Mouse (Mus musculus): ENCODE results near the gene N4bp3. TPM values are rescaled to one million over a fixed set of nuclear protein-coding genes. Genes with fewer than 3 reads are reported as not detected.
A peak's percentile ranks its signal among the peaks of the same experiment; 100 is the strongest.

The N4bp3 gene
- polyA plus RNA-seq, 1 experiment, result 19.9 TPM

DNA sequence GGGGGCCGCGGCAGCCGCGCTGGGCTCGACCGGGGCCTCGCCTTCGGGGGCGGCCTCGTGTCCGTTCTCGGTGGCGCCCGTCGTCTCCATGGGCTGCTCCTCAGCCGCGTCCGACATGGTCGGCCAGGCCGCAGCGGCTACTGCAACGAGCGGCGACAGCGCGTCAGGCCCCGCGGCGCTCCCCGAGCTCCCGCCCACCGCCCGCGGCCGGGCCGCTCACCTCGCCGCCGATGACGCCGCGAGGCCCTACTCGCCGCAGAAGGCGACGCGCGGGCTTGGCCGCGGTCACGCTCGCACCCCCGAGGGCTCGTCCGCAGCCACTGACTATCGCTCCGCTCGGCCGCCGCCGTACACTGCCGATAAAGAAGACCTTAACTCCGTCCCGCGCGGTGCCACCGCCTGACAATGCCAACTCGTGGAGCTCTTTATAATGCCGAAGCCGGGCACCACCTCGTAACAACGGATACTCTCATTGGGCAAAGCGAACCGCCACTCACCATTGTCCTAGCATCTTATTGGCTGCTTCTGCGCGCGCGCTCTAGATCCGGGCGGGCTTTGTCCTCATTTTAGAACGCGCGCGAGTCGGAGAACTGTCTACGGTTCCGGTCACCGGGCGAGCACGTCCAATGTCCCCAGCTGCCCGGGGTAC, 44.1 kb downstream of the N4bp3 start, which contains the start of gene Hnrnpab:
TSS of gene Hnrnpab (minus strand) at position 401 of the 649 bp plus-strand sequence.
- Histone ChIP-seq H3K4me3 (ENCODE audit: low read depth, low read length) (peak within 1 kb of the TSS; percentile 80), H3K4me1 (ENCODE audit: control insufficient read depth, insufficient read depth, low read length) (no peaks in the 10 kb centered on the region), H3K9ac (ENCODE audit: low read depth, poor library complexity, severe bottlenecking) (peak within 1 kb of the TSS; percentile 92), H3K36me3 (ENCODE audit: control insufficient read depth, insufficient read depth, low read length, poor library complexity, severe bottlenecking) (peaks cover 42% of the 10 kb centered on the region), H3K27ac (ENCODE audit: insufficient read depth, low read length) (peak within 1 kb of the TSS; percentile 74), H3K9me3 (replicated peaks; ENCODE audit: control insufficient read depth, insufficient read depth, low read length, poor library complexity, severe bottlenecking) (no peaks in the 10 kb centered on the region), H3K27me3 (ENCODE audit: control insufficient read depth, insufficient read depth, low read length, poor library complexity, severe bottlenecking) (no peaks in the 10 kb centered on the region)
- no peak for TF ChIP-seq CTCF (IDR thresholded peaks at IDR 0.05; ENCODE audit: low read depth, low read length)
- 0 out of 2 replicates have a peak, but pooled peaks have one; percentile 35 for TF ChIP-seq EP300 (IDR thresholded peaks at IDR 0.05; ENCODE audit: insufficient read depth, low read depth, low read length)
- TF ChIP-seq POLR2A (IDR thresholded peaks at IDR 0.05; ENCODE audit: insufficient read depth, low read length), result peak; percentile 99

DNA sequence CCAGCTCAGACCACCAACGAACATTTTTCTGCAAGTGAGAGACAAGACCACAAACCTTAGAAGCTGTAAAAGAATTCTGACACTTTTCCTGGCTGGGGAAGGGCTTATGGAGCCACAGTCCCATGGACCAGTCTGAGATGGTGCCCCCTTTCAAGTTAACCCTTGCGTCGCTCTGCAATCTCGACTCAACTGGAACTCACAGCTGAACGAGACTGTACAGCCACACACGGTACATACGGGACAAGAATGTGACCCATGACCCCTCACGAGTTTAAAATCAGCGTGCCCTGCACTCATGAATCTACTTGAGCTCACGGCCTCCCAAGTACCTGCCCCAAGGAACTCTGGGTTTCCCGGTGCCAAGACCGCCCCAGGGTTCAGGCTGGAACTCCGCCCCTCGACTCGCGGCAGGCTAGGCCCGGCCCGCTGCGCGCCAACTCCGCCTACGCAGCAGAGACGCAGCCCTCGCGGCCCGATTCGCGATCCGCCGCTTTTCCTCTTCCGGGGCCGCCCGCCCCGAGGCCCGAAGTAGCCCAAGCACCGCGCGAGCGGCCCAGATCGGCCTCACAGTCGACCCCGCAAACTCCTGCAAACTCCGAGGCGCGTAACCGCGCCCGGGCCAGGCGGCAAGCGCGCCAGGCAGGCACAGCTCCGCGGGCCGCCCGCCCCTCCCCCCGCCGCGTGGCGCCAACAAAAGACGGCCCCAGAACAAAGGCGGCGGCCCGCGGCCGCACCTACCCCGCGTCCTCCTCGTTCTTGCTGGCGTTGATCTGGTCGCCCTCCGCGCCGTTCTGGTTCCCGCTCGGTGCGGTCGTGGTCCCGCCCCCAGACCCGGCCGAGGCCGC, 44.8 kb downstream of the N4bp3 start:
- Histone ChIP-seq H3K27ac (ENCODE audit: insufficient read depth, low read length) (peak overlapping the region; percentile 1; the same call in 1 of the 2 replicates), H3K4me3 (ENCODE audit: low read depth, low read length) (peak overlapping the region; percentile 80), H3K27me3 (ENCODE audit: control insufficient read depth, insufficient read depth, low read length, poor library complexity, severe bottlenecking) (no peaks in the 10 kb centered on the region), H3K9me3 (replicated peaks; ENCODE audit: control insufficient read depth, insufficient read depth, low read length, poor library complexity, severe bottlenecking) (no peaks in the 10 kb centered on the region), H3K9ac (ENCODE audit: low read depth, poor library complexity, severe bottlenecking) (peak overlapping the region; percentile 92), H3K4me1 (ENCODE audit: control insufficient read depth, insufficient read depth, low read length) (no peaks in the 10 kb centered on the region), H3K36me3 (ENCODE audit: control insufficient read depth, insufficient read depth, low read length, poor library complexity, severe bottlenecking) (peaks cover 49% of the 10 kb centered on the region)
- TF ChIP-seq CTCF (IDR thresholded peaks at IDR 0.05; ENCODE audit: low read depth, low read length) (no peak), EP300 (IDR thresholded peaks at IDR 0.05; ENCODE audit: insufficient read depth, low read depth, low read length) (no peak), POLR2A (IDR thresholded peaks at IDR 0.05; ENCODE audit: insufficient read depth, low read length) (no peak)

- Histone ChIP-seq H3K27ac (ENCODE audit: insufficient read depth, low read length) (no peak overlapping the region), H3K27me3 (ENCODE audit: control insufficient read depth, insufficient read depth, low read length, poor library complexity, severe bottlenecking) (no peaks in the 10 kb centered on the region), H3K36me3 (ENCODE audit: control insufficient read depth, insufficient read depth, low read length, poor library complexity, severe bottlenecking) (peaks cover 85% of the 10 kb centered on the region), H3K9ac (ENCODE audit: low read depth, poor library complexity, severe bottlenecking) (no peak overlapping the region), H3K4me3 (ENCODE audit: low read depth, low read length) (no peak overlapping the region), H3K4me1 (ENCODE audit: control insufficient read depth, insufficient read depth, low read length) (no peaks in the 10 kb centered on the region), H3K9me3 (replicated peaks; ENCODE audit: control insufficient read depth, insufficient read depth, low read length, poor library complexity, severe bottlenecking) (no peaks in the 10 kb centered on the region)
- TF ChIP-seq POLR2A (IDR thresholded peaks at IDR 0.05; ENCODE audit: insufficient read depth, low read length) (no peak), EP300 (IDR thresholded peaks at IDR 0.05; ENCODE audit: insufficient read depth, low read depth, low read length) (no peak), CTCF (IDR thresholded peaks at IDR 0.05; ENCODE audit: low read depth, low read length) (no peak)
Observed at GRCm38 (mm10) chr11:51602253-51602652, 48.4 kb downstream of the N4bp3 start.

GRCm38 (mm10) chr11:51597553-51597952, 53.1 kb downstream of the N4bp3 start:
- Histone ChIP-seq H3K27me3 (ENCODE audit: control insufficient read depth, insufficient read depth, low read length, poor library complexity, severe bottlenecking) (no peaks in the 10 kb centered on the region), H3K27ac (ENCODE audit: insufficient read depth, low read length) (no peak overlapping the region), H3K4me1 (ENCODE audit: control insufficient read depth, insufficient read depth, low read length) (no peaks in the 10 kb centered on the region), H3K4me3 (ENCODE audit: low read depth, low read length) (no peak overlapping the region), H3K9ac (ENCODE audit: low read depth, poor library complexity, severe bottlenecking) (no peak overlapping the region), H3K9me3 (replicated peaks; ENCODE audit: control insufficient read depth, insufficient read depth, low read length, poor library complexity, severe bottlenecking) (no peaks in the 10 kb centered on the region), H3K36me3 (ENCODE audit: control insufficient read depth, insufficient read depth, low read length, poor library complexity, severe bottlenecking) (peaks cover 99% of the 10 kb centered on the region)
- no peak for TF ChIP-seq CTCF (IDR thresholded peaks at IDR 0.05; ENCODE audit: low read depth, low read length)
- TF ChIP-seq POLR2A (IDR thresholded peaks at IDR 0.05; ENCODE audit: insufficient read depth, low read length), result no peak
- TF ChIP-seq EP300 (IDR thresholded peaks at IDR 0.05; ENCODE audit: insufficient read depth, low read depth, low read length), result no peak

DNA sequence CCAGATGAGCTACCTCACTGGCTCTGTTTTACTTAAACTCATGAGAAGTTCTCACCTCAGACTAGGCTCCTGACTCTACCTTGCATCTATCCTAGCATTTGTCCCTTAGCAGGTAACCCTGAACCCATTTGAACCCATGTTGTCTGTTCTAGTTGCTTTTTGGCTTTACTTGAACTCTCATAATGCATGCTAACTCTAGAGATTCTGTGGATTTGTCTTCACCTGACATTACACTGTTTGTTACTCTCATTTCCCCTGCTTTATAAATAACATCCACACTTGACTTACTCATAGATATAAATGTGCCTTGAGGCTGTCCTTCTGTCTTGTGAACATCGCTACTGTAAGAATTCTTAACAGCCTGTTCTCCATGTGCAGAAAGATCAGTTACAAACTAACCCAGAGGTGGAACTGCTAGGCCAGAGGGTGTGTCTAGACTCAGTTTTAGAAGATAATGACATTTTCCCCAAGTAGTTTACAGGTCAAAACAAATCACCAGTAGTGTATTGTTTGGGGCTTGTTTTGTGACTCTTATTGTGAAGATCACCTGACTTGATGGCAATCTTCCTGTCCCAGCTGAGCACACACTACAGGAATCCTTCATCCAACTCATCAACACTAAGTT, 55.1 kb downstream of the N4bp3 start:
- Histone ChIP-seq H3K4me3 (ENCODE audit: low read depth, low read length) (no peak overlapping the region), H3K4me1 (ENCODE audit: control insufficient read depth, insufficient read depth, low read length) (no peaks in the 10 kb centered on the region), H3K27ac (ENCODE audit: insufficient read depth, low read length) (no peak overlapping the region), H3K27me3 (ENCODE audit: control insufficient read depth, insufficient read depth, low read length, poor library complexity, severe bottlenecking) (no peaks in the 10 kb centered on the region), H3K36me3 (ENCODE audit: control insufficient read depth, insufficient read depth, low read length, poor library complexity, severe bottlenecking) (peaks cover 98% of the 10 kb centered on the region), H3K9ac (ENCODE audit: low read depth, poor library complexity, severe bottlenecking) (no peak overlapping the region), H3K9me3 (replicated peaks; ENCODE audit: control insufficient read depth, insufficient read depth, low read length, poor library complexity, severe bottlenecking) (no peaks in the 10 kb centered on the region)
- no peak for TF ChIP-seq POLR2A (IDR thresholded peaks at IDR 0.05; ENCODE audit: insufficient read depth, low read length)
